Mouse (Mus musculus) ES-E14 (cell line): ENCODE measurements at regions not wholly inside any gene's neighbourhood (a gene's known extent, or its start where the extent isn't known, plus 50 kb on each side); places are given as distances from the start of the nearest gene placed in this dataset.

Experiments used
- DNase-seq: peaks from one replicate; pipeline ENCODE4 v3.0.0-alpha.2; 2013; ENCODE audit warnings: low read depth, low spot score
- H3K27ac ChIP-seq: 2 replicates; pipeline ENCODE4 v1.5.1; 2012; ENCODE audit warnings: low read depth, mild to moderate bottlenecking, low read length, moderate library complexity, mixed read lengths; ENCODE audit not compliant: poor library complexity, insufficient read depth, severe bottlenecking
- H3K36me3 ChIP-seq: 2 replicates; pipeline ENCODE4 v1.6.1; 2012; ENCODE audit warnings: mild to moderate bottlenecking, low read length, moderate library complexity, mixed read lengths; ENCODE audit not compliant: control insufficient read depth, poor library complexity, insufficient read depth, severe bottlenecking
- H3K4me1 ChIP-seq, 2 experiments: fragments of 150-350 bp in 1 of 2; sonication (generic) in 1 of 2; 2 replicates each; pipeline ENCODE4 v1.6.1; 2012; ENCODE audit warnings: low read length in 2 of 2, mild to moderate bottlenecking in 1 of 2, mixed read lengths in 1 of 2; ENCODE audit not compliant: control insufficient read depth in 2 of 2, insufficient read depth in 2 of 2, poor library complexity in 1 of 2
- H3K4me3 ChIP-seq, 2 experiments: fragments of 150-350 bp in 1 of 2; sonication (generic) in 1 of 2; 2 replicates each; pipeline ENCODE4 v1.5.1; 2012; ENCODE audit warnings: low read length in 2 of 2, low read depth in 1 of 2, mild to moderate bottlenecking in 1 of 2, mixed read lengths in 1 of 2; ENCODE audit not compliant: insufficient read depth in 1 of 2, poor library complexity in 1 of 2, severe bottlenecking in 1 of 2
- H3K9ac ChIP-seq: 2 replicates; pipeline ENCODE4 v1.6.1; 2012; ENCODE audit warnings: low read depth, mild to moderate bottlenecking, low read length, mixed read lengths; ENCODE audit not compliant: poor library complexity, insufficient read depth, severe bottlenecking
- H3K9me3 ChIP-seq: fragments of 150-350 bp; sonication (generic); 2 replicates; pipeline ENCODE4 v1.6.1; 2012; ENCODE audit warnings: low read depth, mild to moderate bottlenecking, low read length; ENCODE audit not compliant: control insufficient read depth, insufficient read depth
- CHD2 ChIP-seq: IDR thresholded peaks from 2 replicates; pipeline ENCODE4 v1.6.1; 2014; ENCODE audit warnings: mild to moderate bottlenecking, low read depth, low read length, inconsistent platforms
- HCFC1 ChIP-seq: IDR thresholded peaks from 2 replicates; pipeline ENCODE4 v1.6.1; 2012; ENCODE audit warnings: low read length, inconsistent platforms, borderline replicate concordance; ENCODE audit not compliant: insufficient read depth
- MAFK ChIP-seq: IDR thresholded peaks from 2 replicates; pipeline ENCODE4 v1.6.1; 2014; ENCODE audit warnings: mild to moderate bottlenecking, low read depth, low read length, inconsistent platforms; ENCODE audit not compliant: insufficient read depth
- ZC3H11A ChIP-seq: IDR thresholded peaks from 2 replicates; pipeline ENCODE4 v1.6.1; 2012; ENCODE audit warnings: low read depth, mild to moderate bottlenecking, inconsistent platforms, low read length, borderline replicate concordance
- ZNF384 ChIP-seq: IDR thresholded peaks from 2 replicates; pipeline ENCODE4 v1.6.1; 2012; ENCODE audit warnings: low read depth, low read length, inconsistent platforms
- in situ Hi-C, 2 experiments: fragments of 600-800 bp; cut with MboI; formaldehyde crosslinking; loops; one replicate each; pipeline ENCODE4 v1.15.1; 2025; ENCODE audit warnings: low sequenced_read_pairs in 2 of 2, inconsistent platforms in 1 of 2; ENCODE audit not compliant: unreplicated experiment in 2 of 2

DNA sequence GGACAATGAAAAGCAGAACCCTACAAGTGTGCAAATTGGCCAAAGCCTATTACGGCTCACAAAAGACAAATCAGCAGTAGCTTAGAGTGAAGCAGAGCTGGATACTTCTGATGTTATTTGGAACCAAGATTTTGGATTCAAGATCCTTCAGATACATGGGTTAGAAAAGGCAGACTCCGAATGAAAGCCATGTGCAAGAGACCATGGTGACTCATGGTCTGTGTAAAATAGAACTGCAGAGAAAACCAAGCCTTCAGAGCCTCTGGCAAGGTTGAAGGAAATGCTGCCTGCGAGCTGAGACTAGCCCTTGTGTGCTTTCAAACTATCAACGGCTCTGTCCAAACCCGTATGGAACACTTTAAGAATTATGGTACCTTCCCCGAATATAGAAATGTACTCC is 244.4 kb upstream of the Id4 start:
- H3K9me3 ChIP-seq = no peaks in the 10 kb centered on the region
- no peak for DNase-seq
- H3K36me3 ChIP-seq = no peaks in the 10 kb centered on the region
- TF ChIP-seq CHD2 (no peak), ZNF384 (no peak), ZC3H11A (no peak), HCFC1 (no peak), MAFK (no peak)
- H3K9ac ChIP-seq = no peak overlapping the region
- no peaks in the 10 kb centered on the region; a peak in 1 of 4 replicates for H3K4me1 ChIP-seq
- no peak overlapping the region for H3K27ac ChIP-seq
- in situ Hi-C loops = loop anchor here (10.0 to 25.0 kb wide), 3 partner anchors 258 to 448 kb away; no protein-coding TSS in a partner anchor
- H3K4me3 ChIP-seq = no peak overlapping the region

DNA sequence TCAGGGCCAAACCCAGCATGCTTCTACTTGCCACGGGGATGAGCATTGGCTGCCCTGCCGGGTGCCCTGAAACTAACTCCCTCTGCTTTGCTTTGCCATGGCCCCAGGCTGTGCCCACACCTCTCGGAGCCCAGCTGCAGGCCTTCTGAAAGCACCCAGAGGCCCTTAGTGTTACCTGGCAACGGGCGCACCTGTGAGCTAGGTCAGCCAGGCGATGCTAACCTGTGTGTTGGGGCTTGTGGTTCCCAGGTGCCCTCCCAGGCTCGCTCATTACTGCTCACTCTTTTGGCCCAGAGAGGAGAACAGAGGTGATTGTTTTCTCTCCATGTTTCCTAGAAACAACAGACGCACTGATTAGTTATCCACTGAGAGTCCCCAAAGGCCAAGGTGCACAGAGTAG is 243.4 kb upstream of the Id4 start:
- no peak overlapping the region for H3K27ac ChIP-seq
- H3K36me3 ChIP-seq = no peaks in the 10 kb centered on the region
- in situ Hi-C loops = loop anchor here (10.0 to 25.0 kb wide), 3 partner anchors 257 to 447 kb away; no protein-coding TSS in a partner anchor
- no peak overlapping the region for H3K9ac ChIP-seq
- no peaks in the 10 kb centered on the region; a peak in 1 of 4 replicates for H3K4me1 ChIP-seq
- H3K4me3 ChIP-seq = peak overlapping the region in 1 of 2 experiments; percentile 20; a peak in 1 of 4 replicates
- no peaks in the 10 kb centered on the region for H3K9me3 ChIP-seq
- TF ChIP-seq HCFC1 = no peak
- TF ChIP-seq CHD2 = no peak
- DNase-seq = no peak

- H3K27ac ChIP-seq = no peak overlapping the region
Measured at GRCm38 (mm10) chr13:48018606-48019005, 242.4 kb upstream of the Id4 start.

GRCm38 (mm10) chr13:48022958-48023615 is 237.9 kb upstream of the Id4 start:
- TF ChIP-seq ZNF384 (no peak), ZC3H11A (no peak), MAFK (no peak), HCFC1 (no peak), CHD2 (no peak)
- in situ Hi-C loops = loop anchor here in 1 of 2 experiments (25.0 kb wide), 1 partner anchor 439 kb away; no protein-coding TSS in a partner anchor
- H3K36me3 ChIP-seq = no peaks in the 10 kb centered on the region
- no peaks in the 10 kb centered on the region; a peak in 1 of 4 replicates for H3K4me1 ChIP-seq
- no peak for DNase-seq
- no peak overlapping the region for H3K9ac ChIP-seq
- H3K4me3 ChIP-seq = no peak overlapping the region
- no peaks in the 10 kb centered on the region for H3K9me3 ChIP-seq
- H3K27ac ChIP-seq = no peak overlapping the region

More at GRCm38 (mm10) chr13:48018606-48019005, 242.4 kb upstream of the Id4 start:
- Histone ChIP-seq H3K4me3 (no peak overlapping the region), H3K9ac (no peak overlapping the region), H3K4me1 (no peaks in the 10 kb centered on the region; a peak in 1 of 4 replicates), H3K9me3 (no peaks in the 10 kb centered on the region), H3K36me3 (no peaks in the 10 kb centered on the region)
- no peak for DNase-seq
- in situ Hi-C loops = loop anchor here (10.0 to 25.0 kb wide), 3 partner anchors 256 to 446 kb away; no protein-coding TSS in a partner anchor
- 0 out of 2 replicates have a peak, but pooled peaks have one; percentile 1 for TF ChIP-seq ZC3H11A
- no peak for TF ChIP-seq CHD2
- no peak for TF ChIP-seq MAFK
- no peak for TF ChIP-seq ZNF384
- no peak for TF ChIP-seq HCFC1

DNA sequence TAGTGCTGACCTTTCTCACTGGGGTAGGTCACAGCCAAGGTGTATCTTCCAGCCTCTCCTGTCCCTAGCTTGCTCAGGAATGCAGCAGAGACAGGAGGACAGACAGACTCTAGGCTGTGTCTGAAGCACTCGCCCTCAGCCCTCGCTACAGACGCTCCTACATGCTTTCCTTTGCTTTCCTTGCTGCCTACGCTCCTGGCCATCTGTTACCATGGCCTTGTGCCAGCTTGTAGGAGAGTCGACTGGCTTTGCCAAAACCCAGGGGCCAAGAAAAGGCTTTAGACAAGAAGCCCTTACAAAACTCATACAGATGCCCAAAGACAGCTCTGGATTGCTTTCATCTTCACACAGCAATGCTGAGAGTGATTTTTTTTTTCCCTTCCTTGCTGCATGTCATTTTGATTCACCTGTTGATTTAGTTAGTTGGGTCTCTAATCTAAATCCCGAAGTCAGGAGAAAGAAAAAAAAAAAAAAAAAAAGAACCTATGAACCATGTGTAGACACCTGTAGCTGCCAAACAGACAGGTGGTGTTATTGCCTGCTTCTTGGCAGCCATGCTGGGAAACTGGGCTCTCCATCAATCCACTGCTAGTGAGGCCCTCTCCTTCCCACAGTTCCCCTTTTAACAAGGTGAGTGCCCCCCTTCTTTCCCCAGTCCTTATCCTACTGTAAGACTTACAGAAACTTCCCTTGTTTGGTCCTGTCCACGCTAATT is 233.1 kb upstream of the Id4 start:
- no peak overlapping the region for H3K27ac ChIP-seq
- H3K4me1 ChIP-seq = no peaks in the 10 kb centered on the region
- no peak overlapping the region for H3K4me3 ChIP-seq
- TF ChIP-seq MAFK (no peak), HCFC1 (no peak), ZC3H11A (no peak), CHD2 (no peak), ZNF384 (no peak)
- H3K36me3 ChIP-seq = no peaks in the 10 kb centered on the region
- no peak for DNase-seq
- H3K9ac ChIP-seq = no peak overlapping the region
- in situ Hi-C loops = no loop called here
- no peaks in the 10 kb centered on the region for H3K9me3 ChIP-seq
